8 mouse cellular contexts compared by ENCODE assay signal in the genomic region with DNA sequence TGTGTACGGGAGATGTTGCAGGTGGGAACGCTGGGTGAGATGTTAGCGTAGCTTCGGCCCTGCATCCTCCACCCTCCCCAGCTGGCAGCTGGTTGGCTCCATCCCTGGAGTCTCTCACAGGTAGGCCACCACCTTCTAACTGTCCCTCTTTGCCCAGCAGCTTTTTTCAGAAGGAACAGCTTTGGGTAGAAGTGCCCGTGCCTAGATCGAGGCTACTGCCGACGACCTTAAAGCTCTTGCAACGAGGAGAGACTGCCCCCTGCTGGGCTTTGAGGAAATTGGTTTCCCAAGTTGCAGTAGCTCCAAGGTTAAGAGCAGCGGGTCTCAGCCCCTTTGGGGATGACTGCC. TPM values are rescaled to one million over a fixed set of nuclear protein-coding genes. Genes with fewer than 3 reads are reported as not detected.
A peak's percentile ranks its signal among the peaks of the same experiment; 100 is the strongest.
DNase-seq lines count a peak whose midpoint lies in the region.

No protein-coding gene starts in this region.

- DNase-seq in gastrocnemius, adult 18-20 months (ENCODE audit: low spot score) = peak; percentile 71
- DNase-seq in gastrocnemius, postnatal 25 days = no peak
- DNase-seq in NIH3T3 (ENCODE audit: low read depth) = peak; percentile 88
- DNase-seq in cerebellum, postnatal 25 days = peak; percentile 73 to 86
- peak; percentile 58 to 75 for DNase-seq in gastrocnemius, postnatal 4 days (ENCODE audit: low spot score in 2 of 2)
- DNase-seq in layer of hippocampus, postnatal 36 days = peak; percentile 51 to 56
- DNase-seq in mesoderm, embryonic 11.5 days (ENCODE audit: low read depth, low spot score) = peak; percentile 84
- DNase-seq in spleen, postnatal 4 days (ENCODE audit: low spot score in 2 of 2) = peak; percentile 61 to 87

RNA-seq across cellular contexts. Expression of gene Rassf5, which starts 15.2 kb away (rescaled TPM):
- 1 to 10 TPM in 1 of 2 experiments, under 1 TPM in 1; 0.39 to 1.1 TPM for total RNA-seq in gastrocnemius, adult 18-20 months (2021)
- total RNA-seq in gastrocnemius, postnatal 25 days (2021) = under 1 TPM; 0.70 to 0.90 TPM
- total RNA-seq in gastrocnemius, postnatal 4 days (2021) = 1 to 10 TPM; 6.4 to 7.9 TPM
- total RNA-seq in layer of hippocampus, postnatal 36 days (2021) = 10 to 100 TPM; 17.6 to 18.5 TPM

RNA-seq across cellular contexts. Expression of gene Ikbke, which starts 19.1 kb away (rescaled TPM):
- under 1 TPM; 0.48 to 0.81 TPM for total RNA-seq in gastrocnemius, adult 18-20 months (2021)
- total RNA-seq in gastrocnemius, postnatal 25 days (2021) = 1 to 10 TPM in 1 of 2 experiments, under 1 TPM in 1; 0.95 to 1.9 TPM
- total RNA-seq in gastrocnemius, postnatal 4 days (2021) = 1 to 10 TPM; 7.5 to 7.6 TPM
- 1 to 10 TPM; 1.6 to 2.7 TPM for total RNA-seq in layer of hippocampus, postnatal 36 days (2021)
